Mouse (Mus musculus) brain, embryonic 14.5 days (tissue): ENCODE measurements around the gene Mrpl14.

Experiments used
- CTCF ChIP-seq: fragments of 200-500 bp; IDR thresholded peaks from 2 replicates; pipeline ENCODE4 v1.5.1; 2012; ENCODE audit warnings: inconsistent platforms, mild to moderate bottlenecking, moderate library complexity, borderline replicate concordance; ENCODE audit not compliant: insufficient read depth, insufficient read length; ENCODE audit errors: extremely low read depth
- POLR2A ChIP-seq: fragments of 200-500 bp; IDR thresholded peaks from 2 replicates; pipeline ENCODE4 v1.6.1; 2012; ENCODE audit warnings: mild to moderate bottlenecking, inconsistent platforms, borderline replicate concordance; ENCODE audit not compliant: poor library complexity, insufficient read depth, insufficient read length, severe bottlenecking; ENCODE audit errors: extremely low read depth

GRCm38 (mm10) chr17:45641981-45642380, 44.1 kb upstream of the Mrpl14 start:
- TF ChIP-seq CTCF (no peak), POLR2A (no peak)
